Mouse (Mus musculus): Measurements from ENCODE around the gene Rgs3. TPM values are rescaled to one million over a fixed set of nuclear protein-coding genes. Genes with fewer than 3 reads are reported as not detected.
A peak's percentile ranks its signal among the peaks of the same experiment; 100 is the strongest.

Rgs3 gene
- polyA plus RNA-seq, 1 experiment from 2014 or later: 38.8 TPM

DNA sequence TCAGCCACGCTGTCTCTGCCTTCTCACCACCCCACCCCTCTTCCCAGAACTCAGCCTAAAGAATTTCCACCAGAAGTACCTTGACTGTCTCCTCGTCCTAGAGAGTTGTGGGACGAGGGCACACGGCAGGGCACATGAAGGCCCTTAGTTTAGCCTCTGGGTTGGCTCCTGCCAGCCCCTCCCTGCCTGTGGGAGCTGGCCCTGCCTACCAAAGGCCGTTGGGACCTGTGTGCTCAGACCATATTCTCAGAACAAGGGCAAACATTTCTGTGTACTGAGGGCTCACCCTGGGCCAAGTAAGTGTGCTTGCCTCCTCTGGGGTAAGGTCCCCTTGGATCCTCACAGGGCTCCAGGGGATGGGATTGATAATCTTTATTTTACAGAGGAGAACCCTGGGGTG lies 140.8 kb downstream of the Rgs3 start:
- 43% methylated on average over 5 of the region's 5 CpGs for WGBS

DNA sequence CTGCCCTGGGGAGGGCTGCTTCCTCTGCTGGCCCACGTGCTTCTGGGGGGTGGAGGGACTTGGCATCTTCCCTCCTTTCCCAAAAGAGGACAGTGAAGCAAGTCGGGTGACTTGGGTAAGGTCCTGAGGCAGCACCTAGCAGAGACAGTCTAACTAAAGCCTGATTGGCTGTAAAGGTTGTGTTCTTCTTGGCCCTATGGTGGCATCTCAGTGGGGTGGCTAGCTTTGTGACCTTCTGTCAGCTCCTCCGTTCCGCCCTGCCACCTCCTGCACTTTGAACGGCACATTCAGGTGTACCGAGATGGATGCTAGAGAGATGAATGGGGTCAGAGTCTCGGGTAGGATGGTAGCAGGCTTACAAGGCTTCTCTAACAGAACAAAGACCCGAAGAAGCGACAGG lies 143.5 kb downstream of the Rgs3 start:
- Histone ChIP-seq H3K4me1 (ENCODE audit: control insufficient read depth, insufficient read depth, low read length) (peaks cover 41% of the 10 kb centered on the region), H3K4me3 (ENCODE audit: low read depth, low read length) (no peak overlapping the region), H3K9ac (ENCODE audit: low read depth, low read length) (no peak overlapping the region), H3K27me3 (replicated peaks; ENCODE audit: control insufficient read depth, insufficient read depth, low read length) (no peaks in the 10 kb centered on the region), H3K36me3 (ENCODE audit: control insufficient read depth, insufficient read depth, low read length) (peaks cover 45% of the 10 kb centered on the region), H3K4me2 (ENCODE audit: low read depth, low read length) (peak overlapping the region; percentile 10), H3K27ac (replicated peaks; ENCODE audit: low read depth, low read length) (no peak overlapping the region), H3K9me3 (ENCODE audit: control insufficient read depth, low read length) (no peaks in the 10 kb centered on the region)
- DNase-seq (ENCODE audit: low spot score) (no peak), ATAC-seq (ENCODE audit: low read depth) (no peak)
- WGBS: 83% methylated on average over 9 of the region's 9 CpGs

More for the DNA sequence above, 140.8 kb downstream of the Rgs3 start:
- Histone ChIP-seq H3K9me3 (ENCODE audit: control insufficient read depth, low read length) (no peaks in the 10 kb centered on the region), H3K27me3 (replicated peaks; ENCODE audit: control insufficient read depth, insufficient read depth, low read length) (no peaks in the 10 kb centered on the region), H3K4me2 (ENCODE audit: low read depth, low read length) (peak overlapping the region; percentile 69), H3K9ac (ENCODE audit: low read depth, low read length) (peak overlapping the region; percentile 67), H3K36me3 (ENCODE audit: control insufficient read depth, insufficient read depth, low read length) (peaks cover 39% of the 10 kb centered on the region), H3K27ac (replicated peaks; ENCODE audit: low read depth, low read length) (0 out of 2 replicates have a peak overlapping the region, but pooled peaks have one; percentile 84), H3K4me1 (ENCODE audit: control insufficient read depth, insufficient read depth, low read length) (peaks cover 40% of the 10 kb centered on the region), H3K4me3 (ENCODE audit: low read depth, low read length) (peak overlapping the region; percentile 48)
- ATAC-seq (ENCODE audit: low read depth) (no peak), DNase-seq (ENCODE audit: low spot score) (no peak)

DNA sequence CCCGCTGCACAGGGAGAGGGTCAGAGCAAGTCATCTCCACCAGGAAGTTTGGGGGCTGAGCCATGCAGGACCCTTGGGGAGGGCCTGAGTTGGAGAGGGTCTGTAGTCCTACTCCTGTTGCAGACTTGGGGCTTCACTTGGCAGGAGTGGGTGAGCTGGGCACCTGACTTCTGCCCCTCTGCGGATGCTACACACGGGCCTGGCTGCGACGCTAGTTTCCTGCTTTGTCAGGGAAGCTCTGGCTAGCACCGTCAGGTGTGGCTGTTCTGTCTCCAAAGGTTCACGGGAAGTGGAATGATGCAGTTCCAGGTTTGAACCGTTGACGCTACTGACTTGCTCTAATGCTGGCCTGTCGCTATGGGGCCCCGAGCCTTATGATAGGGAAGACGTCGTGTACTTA lies 144.6 kb downstream of the Rgs3 start:
- 91% methylated on average over 13 of the region's 13 CpGs for WGBS
- Histone ChIP-seq H3K4me2 (ENCODE audit: low read depth, low read length) (no peak overlapping the region), H3K27ac (replicated peaks; ENCODE audit: low read depth, low read length) (peak overlapping the region; percentile 59; the same call in 1 of the 2 replicates), H3K9ac (ENCODE audit: low read depth, low read length) (no peak overlapping the region), H3K4me3 (ENCODE audit: low read depth, low read length) (no peak overlapping the region), H3K27me3 (replicated peaks; ENCODE audit: control insufficient read depth, insufficient read depth, low read length) (no peaks in the 10 kb centered on the region), H3K36me3 (ENCODE audit: control insufficient read depth, insufficient read depth, low read length) (peaks cover 45% of the 10 kb centered on the region), H3K9me3 (ENCODE audit: control insufficient read depth, low read length) (no peaks in the 10 kb centered on the region), H3K4me1 (ENCODE audit: control insufficient read depth, insufficient read depth, low read length) (peaks cover 33% of the 10 kb centered on the region)
- DNase-seq (ENCODE audit: low spot score) (no peak), ATAC-seq (ENCODE audit: low read depth) (no peak)

DNA sequence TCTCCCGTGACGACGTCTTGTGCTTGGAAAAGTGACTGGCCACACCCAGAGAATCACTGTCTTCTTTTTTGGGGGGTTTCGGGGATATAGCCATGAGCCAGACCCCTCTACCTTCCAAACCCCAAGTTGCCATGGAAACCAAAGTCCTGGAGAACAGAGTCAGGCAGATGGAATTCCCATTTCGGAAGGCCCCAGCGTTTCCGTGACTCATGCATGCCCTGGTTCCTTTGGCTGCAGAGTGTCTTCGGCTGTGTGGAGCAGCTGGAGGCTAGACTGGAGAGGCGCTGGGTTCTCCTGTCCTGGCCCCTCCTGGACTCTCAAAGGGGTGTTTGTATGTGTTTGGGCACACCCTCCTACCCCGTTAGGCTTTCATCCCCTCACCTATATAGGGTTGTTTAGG lies 145.4 kb downstream of the Rgs3 start:
- peaks cover 43% of the 10 kb centered on the region for H3K36me3 ChIP-seq (ENCODE audit: control insufficient read depth, insufficient read depth, low read length)
- H3K27me3 ChIP-seq (replicated peaks; ENCODE audit: control insufficient read depth, insufficient read depth, low read length): no peaks in the 10 kb centered on the region
- peak overlapping the region; percentile 59 for H3K27ac ChIP-seq (replicated peaks; ENCODE audit: low read depth, low read length)
- 0 out of 2 replicates have a peak overlapping the region, but pooled peaks have one; percentile 10 for H3K9ac ChIP-seq (ENCODE audit: low read depth, low read length)
- 63% methylated on average over 10 of the region's 10 CpGs for WGBS
- H3K4me3 ChIP-seq (ENCODE audit: low read depth, low read length): no peak overlapping the region
- ATAC-seq (ENCODE audit: low read depth): peak; percentile 51
- H3K9me3 ChIP-seq (ENCODE audit: control insufficient read depth, low read length): no peaks in the 10 kb centered on the region
- H3K4me2 ChIP-seq (ENCODE audit: low read depth, low read length): no peak overlapping the region
- peaks cover 33% of the 10 kb centered on the region for H3K4me1 ChIP-seq (ENCODE audit: control insufficient read depth, insufficient read depth, low read length)
- DNase-seq (ENCODE audit: low spot score): peak; percentile 75

- Histone ChIP-seq H3K27me3 (replicated peaks; ENCODE audit: control insufficient read depth, insufficient read depth, low read length) (no peaks in the 10 kb centered on the region), H3K36me3 (ENCODE audit: control insufficient read depth, insufficient read depth, low read length) (peaks cover 36% of the 10 kb centered on the region), H3K9me3 (ENCODE audit: control insufficient read depth, low read length) (no peaks in the 10 kb centered on the region), H3K4me3 (ENCODE audit: low read depth, low read length) (no peak overlapping the region), H3K4me2 (ENCODE audit: low read depth, low read length) (no peak overlapping the region), H3K27ac (replicated peaks; ENCODE audit: low read depth, low read length) (peak overlapping the region; percentile 59; the same call in 1 of the 2 replicates), H3K9ac (ENCODE audit: low read depth, low read length) (peak overlapping the region; percentile 25; the same call in 1 of the 2 replicates), H3K4me1 (ENCODE audit: control insufficient read depth, insufficient read depth, low read length) (peaks cover 29% of the 10 kb centered on the region)
- DNase-seq (ENCODE audit: low spot score) (no peak), ATAC-seq (ENCODE audit: low read depth) (no peak)
- 43% methylated on average over 3 of the region's 3 CpGs for WGBS
These were observed 146.1 kb downstream of the Rgs3 start for GRCm38 (mm10) chr4:62705749-62706148.

DNA sequence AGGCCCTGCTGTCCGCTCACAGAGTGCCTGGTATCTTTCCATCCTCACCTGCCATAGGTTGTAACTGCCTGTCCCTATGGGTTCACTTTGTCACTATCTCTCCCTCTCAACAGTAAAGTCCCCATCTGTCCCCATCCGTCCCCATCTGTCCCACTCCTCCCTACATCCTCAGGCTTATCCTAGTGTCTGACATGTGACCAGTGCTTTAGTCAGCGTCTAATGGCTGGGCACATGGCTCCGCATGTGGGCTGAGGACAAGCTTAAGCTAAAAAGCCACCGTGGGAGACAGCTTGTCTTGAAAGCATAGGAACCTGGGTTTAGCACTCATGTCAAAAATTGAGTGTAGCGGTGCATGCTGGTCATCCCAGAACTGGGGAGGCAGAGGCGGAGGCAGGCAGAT lies 148.4 kb downstream of the Rgs3 start:
- no peak overlapping the region for H3K4me2 ChIP-seq (ENCODE audit: low read depth, low read length)
- H3K4me1 ChIP-seq (ENCODE audit: control insufficient read depth, insufficient read depth, low read length): peaks cover 21% of the 10 kb centered on the region
- H3K27ac ChIP-seq (replicated peaks; ENCODE audit: low read depth, low read length): no peak overlapping the region; the same call in 1 of the 2 replicates
- H3K9me3 ChIP-seq (ENCODE audit: control insufficient read depth, low read length): no peaks in the 10 kb centered on the region
- peaks cover 21% of the 10 kb centered on the region for H3K36me3 ChIP-seq (ENCODE audit: control insufficient read depth, insufficient read depth, low read length)
- DNase-seq (ENCODE audit: low spot score) (no peak), ATAC-seq (ENCODE audit: low read depth) (no peak)
- no peak overlapping the region for H3K4me3 ChIP-seq (ENCODE audit: low read depth, low read length)
- no peak overlapping the region for H3K9ac ChIP-seq (ENCODE audit: low read depth, low read length)
- no peaks in the 10 kb centered on the region for H3K27me3 ChIP-seq (replicated peaks; ENCODE audit: control insufficient read depth, insufficient read depth, low read length)
- WGBS: 80% methylated on average over 7 of the region's 7 CpGs

- Histone ChIP-seq H3K27me3 (replicated peaks; ENCODE audit: control insufficient read depth, insufficient read depth, low read length) (no peaks in the 10 kb centered on the region), H3K4me3 (ENCODE audit: low read depth, low read length) (no peak overlapping the region), H3K9ac (ENCODE audit: low read depth, low read length) (no peak overlapping the region), H3K4me2 (ENCODE audit: low read depth, low read length) (no peak overlapping the region), H3K9me3 (ENCODE audit: control insufficient read depth, low read length) (no peaks in the 10 kb centered on the region), H3K36me3 (ENCODE audit: control insufficient read depth, insufficient read depth, low read length) (peaks cover 12% of the 10 kb centered on the region), H3K27ac (replicated peaks; ENCODE audit: low read depth, low read length) (no peak overlapping the region), H3K4me1 (ENCODE audit: control insufficient read depth, insufficient read depth, low read length) (peaks cover 20% of the 10 kb centered on the region)
- ATAC-seq (ENCODE audit: low read depth) (no peak; the same call in 1 of the 2 replicates), DNase-seq (ENCODE audit: low spot score) (no peak)
- WGBS: 61% methylated on average over 1 of the region's 1 CpGs
These were observed 149.3 kb downstream of the Rgs3 start for GRCm38 (mm10) chr4:62708994-62709393.

DNA sequence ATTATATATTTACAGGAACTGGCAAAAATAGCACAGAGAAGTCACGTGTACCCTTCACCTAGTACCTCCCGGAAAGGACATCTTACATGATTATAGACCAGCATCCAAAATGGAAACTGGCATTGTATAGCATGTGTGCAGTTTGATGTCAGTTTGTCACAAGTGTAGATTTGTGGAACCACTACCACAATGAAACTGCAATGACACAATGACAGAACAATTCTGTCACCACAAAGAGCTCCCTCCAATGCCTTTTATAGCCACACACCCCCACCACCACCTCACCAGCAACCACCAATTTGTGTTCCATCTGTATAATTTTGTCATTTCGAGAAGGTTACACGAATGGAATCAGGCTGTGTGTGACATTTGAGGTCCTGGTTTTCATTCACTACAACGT lies 149.8 kb downstream of the Rgs3 start:
- no peak; the same call in 1 of the 2 replicates for ATAC-seq (ENCODE audit: low read depth)
- Histone ChIP-seq H3K9me3 (ENCODE audit: control insufficient read depth, low read length) (no peaks in the 10 kb centered on the region), H3K27ac (replicated peaks; ENCODE audit: low read depth, low read length) (no peak overlapping the region), H3K36me3 (ENCODE audit: control insufficient read depth, insufficient read depth, low read length) (peaks cover 7% of the 10 kb centered on the region), H3K4me1 (ENCODE audit: control insufficient read depth, insufficient read depth, low read length) (peaks cover 16% of the 10 kb centered on the region), H3K9ac (ENCODE audit: low read depth, low read length) (no peak overlapping the region), H3K27me3 (replicated peaks; ENCODE audit: control insufficient read depth, insufficient read depth, low read length) (no peaks in the 10 kb centered on the region), H3K4me3 (ENCODE audit: low read depth, low read length) (no peak overlapping the region), H3K4me2 (ENCODE audit: low read depth, low read length) (no peak overlapping the region)
- WGBS: 78% methylated on average over 5 of the region's 5 CpGs
- no peak for DNase-seq (ENCODE audit: low spot score)

- Histone ChIP-seq H3K27me3 (replicated peaks; ENCODE audit: control insufficient read depth, insufficient read depth, low read length) (no peaks in the 10 kb centered on the region), H3K9me3 (ENCODE audit: control insufficient read depth, low read length) (no peaks in the 10 kb centered on the region), H3K4me3 (ENCODE audit: low read depth, low read length) (no peak overlapping the region), H3K4me1 (ENCODE audit: control insufficient read depth, insufficient read depth, low read length) (no peaks in the 10 kb centered on the region), H3K9ac (ENCODE audit: low read depth, low read length) (no peak overlapping the region), H3K36me3 (ENCODE audit: control insufficient read depth, insufficient read depth, low read length) (no peaks in the 10 kb centered on the region), H3K27ac (replicated peaks; ENCODE audit: low read depth, low read length) (no peak overlapping the region), H3K4me2 (ENCODE audit: low read depth, low read length) (no peak overlapping the region)
- 75% methylated on average over 7 of the region's 7 CpGs for WGBS
- DNase-seq (ENCODE audit: low spot score) (no peak), ATAC-seq (ENCODE audit: low read depth) (no peak)
These were observed 151.5 kb downstream of the Rgs3 start for GRCm38 (mm10) chr4:62711159-62711558.

Measured in embryonic facial prominence, embryonic 14.5 days (tissue).